Mouse (Mus musculus): ENCODE results near the gene Cbln1.

DNA sequence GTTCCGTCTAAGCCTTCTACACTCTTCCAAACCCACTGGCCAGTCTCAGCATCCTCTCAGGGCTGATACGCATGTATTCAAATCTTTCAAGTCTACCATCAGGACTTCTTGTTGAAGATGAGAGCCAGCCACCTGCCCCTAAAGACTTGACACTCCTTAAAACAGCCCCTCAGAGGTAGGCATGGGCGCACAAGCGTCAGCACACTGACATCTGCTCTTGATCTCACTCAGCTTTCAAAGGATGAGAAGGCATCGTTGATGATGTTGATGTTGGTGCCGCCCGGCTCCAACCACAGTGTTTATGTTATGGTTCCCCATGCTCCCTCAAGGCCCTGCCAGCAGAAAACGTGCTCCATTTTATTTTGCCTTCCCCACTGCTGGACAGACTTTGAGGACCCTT lies 50.7 kb downstream of the Cbln1 start:
- TF ChIP-seq CTCF (IDR thresholded peaks at IDR 0.05; ENCODE audit: control insufficient read depth, insufficient read depth, insufficient read length): no peak
- TF ChIP-seq MYOD1 (IDR thresholded peaks at IDR 0.05; ENCODE audit: control insufficient read depth, insufficient read length, low read depth): no peak
- no peak for TF ChIP-seq CEBPB (IDR thresholded peaks at IDR 0.05; ENCODE audit: low read depth)
- no peak for TF ChIP-seq USF1 (IDR thresholded peaks at IDR 0.05; ENCODE audit: low read depth)
- TF ChIP-seq MYOG (IDR thresholded peaks at IDR 0.05; ENCODE audit: control insufficient read depth, extremely low read depth, insufficient read length): no peak
- TF ChIP-seq MAX (IDR thresholded peaks at IDR 0.05): no peak

All from C2C12 (cell line).